Mouse (Mus musculus): ENCODE data around the gene Il17rd. TPM values are rescaled to one million over a fixed set of nuclear protein-coding genes. Genes with fewer than 3 reads are reported as not detected.

Gene Il17rd
- polyA plus RNA-seq (2014; fragmentation: Nextera tagmentation; extraction: Ambion mirVana): 0.69 and 0.80 TPM in 2 replicates

- DNase-seq (ENCODE audit: low spot score) (peak; percentile 80), ATAC-seq (replicated peaks; ENCODE audit: low FRiP score) (peak; percentile 77)
- H3K9ac ChIP-seq (ENCODE audit: low read depth, low read length): peak within 1 kb of the TSS; percentile 66
- H3K27me3 ChIP-seq (replicated peaks; ENCODE audit: control insufficient read depth, insufficient read depth, low read length): peaks cover 47% of the 10 kb centered on the region
- peaks cover 3% of the 10 kb centered on the region; the same call in 1 of the 2 replicates for H3K4me1 ChIP-seq (replicated peaks; ENCODE audit: control insufficient read depth, insufficient read depth, low read length)
- H3K27ac ChIP-seq (ENCODE audit: low read depth, low read length): no peak within 1 kb of the TSS; the same call in 1 of the 2 replicates
- peak within 1 kb of the TSS; percentile 98 for H3K4me2 ChIP-seq
- no peaks in the 10 kb centered on the region for H3K36me3 ChIP-seq (ENCODE audit: control insufficient read depth, insufficient read depth, low read length)
- WGBS: under 1% methylated on average over 29 of the region's 29 CpGs
- H3K9me3 ChIP-seq (ENCODE audit: control insufficient read depth, low read length): no peaks in the 10 kb centered on the region
- peak within 1 kb of the TSS; percentile 76 for H3K4me3 ChIP-seq (ENCODE audit: low read depth, low read length)
These were observed at the start of gene Il17rd for GRCm38 (mm10) chr14:27038783-27039182. TSS of gene Il17rd (plus strand) at chr14:27038941.

- no peak for ATAC-seq (replicated peaks; ENCODE audit: low FRiP score)
- no peak overlapping the region for H3K27ac ChIP-seq (ENCODE audit: low read depth, low read length)
- no peaks in the 10 kb centered on the region for H3K9me3 ChIP-seq (ENCODE audit: control insufficient read depth, low read length)
- DNase-seq (ENCODE audit: low spot score): no peak
- H3K4me2 ChIP-seq: no peak overlapping the region
- no peak overlapping the region for H3K4me3 ChIP-seq (ENCODE audit: low read depth, low read length)
- H3K4me1 ChIP-seq (replicated peaks; ENCODE audit: control insufficient read depth, insufficient read depth, low read length): peaks cover 9% of the 10 kb centered on the region
- H3K36me3 ChIP-seq (ENCODE audit: control insufficient read depth, insufficient read depth, low read length): no peaks in the 10 kb centered on the region
- WGBS: 77% methylated on average over 18 of the region's 18 CpGs
- no peaks in the 10 kb centered on the region for H3K27me3 ChIP-seq (replicated peaks; ENCODE audit: control insufficient read depth, insufficient read depth, low read length)
- H3K9ac ChIP-seq (ENCODE audit: low read depth, low read length): no peak overlapping the region
These were observed 47.1 kb upstream of the Il17rd start for GRCm38 (mm10) chr14:26991622-26992021.

GRCm38 (mm10) chr14:26993427-26993826, 45.3 kb upstream of the Il17rd start:
- H3K4me2 ChIP-seq: no peak overlapping the region
- peaks cover 9% of the 10 kb centered on the region for H3K4me1 ChIP-seq (replicated peaks; ENCODE audit: control insufficient read depth, insufficient read depth, low read length)
- DNase-seq (ENCODE audit: low spot score) (no peak), ATAC-seq (replicated peaks; ENCODE audit: low FRiP score) (no peak)
- H3K27ac ChIP-seq (ENCODE audit: low read depth, low read length): no peak overlapping the region
- H3K9ac ChIP-seq (ENCODE audit: low read depth, low read length): no peak overlapping the region
- no peaks in the 10 kb centered on the region for H3K9me3 ChIP-seq (ENCODE audit: control insufficient read depth, low read length)
- H3K4me3 ChIP-seq (ENCODE audit: low read depth, low read length): no peak overlapping the region
- 57% methylated on average over 3 of the region's 3 CpGs for WGBS
- no peaks in the 10 kb centered on the region for H3K36me3 ChIP-seq (ENCODE audit: control insufficient read depth, insufficient read depth, low read length)
- no peaks in the 10 kb centered on the region for H3K27me3 ChIP-seq (replicated peaks; ENCODE audit: control insufficient read depth, insufficient read depth, low read length)

- ATAC-seq (replicated peaks; ENCODE audit: low FRiP score): peak; percentile 74
- Histone ChIP-seq H3K9ac (ENCODE audit: low read depth, low read length) (peak within 1 kb of the TSS; percentile 40; the same call in 1 of the 2 replicates), H3K27me3 (replicated peaks; ENCODE audit: control insufficient read depth, insufficient read depth, low read length) (no peaks in the 10 kb centered on the region), H3K4me2 (peak within 1 kb of the TSS; percentile 71), H3K9me3 (ENCODE audit: control insufficient read depth, low read length) (no peaks in the 10 kb centered on the region), H3K27ac (ENCODE audit: low read depth, low read length) (peak within 1 kb of the TSS; percentile 19; the same call in 1 of the 2 replicates), H3K4me1 (replicated peaks; ENCODE audit: control insufficient read depth, insufficient read depth, low read length) (peaks cover 9% of the 10 kb centered on the region), H3K4me3 (ENCODE audit: low read depth, low read length) (peak within 1 kb of the TSS; percentile 44), H3K36me3 (ENCODE audit: control insufficient read depth, insufficient read depth, low read length) (no peaks in the 10 kb centered on the region)
- DNase-seq (ENCODE audit: low spot score): peak; percentile 67
- 4% methylated on average over 16 of the region's 16 CpGs for WGBS
These were observed 44.5 kb upstream of the Il17rd start, which contains the start of gene Hesx1 for GRCm38 (mm10) chr14:26994211-26994741. TSS of gene Hesx1 (plus strand) at chr14:26994416.

GRCm38 (mm10) chr14:26996257-26996656, 42.5 kb upstream of the Il17rd start:
- no peaks in the 10 kb centered on the region for H3K27me3 ChIP-seq (replicated peaks; ENCODE audit: control insufficient read depth, insufficient read depth, low read length)
- no peak overlapping the region for H3K4me3 ChIP-seq (ENCODE audit: low read depth, low read length)
- peaks cover 9% of the 10 kb centered on the region for H3K4me1 ChIP-seq (replicated peaks; ENCODE audit: control insufficient read depth, insufficient read depth, low read length)
- H3K36me3 ChIP-seq (ENCODE audit: control insufficient read depth, insufficient read depth, low read length): no peaks in the 10 kb centered on the region
- H3K27ac ChIP-seq (ENCODE audit: low read depth, low read length): no peak overlapping the region
- H3K4me2 ChIP-seq: no peak overlapping the region
- H3K9me3 ChIP-seq (ENCODE audit: control insufficient read depth, low read length): no peaks in the 10 kb centered on the region
- ATAC-seq (replicated peaks; ENCODE audit: low FRiP score) (no peak), DNase-seq (ENCODE audit: low spot score) (no peak)
- no peak overlapping the region for H3K9ac ChIP-seq (ENCODE audit: low read depth, low read length)

GRCm38 (mm10) chr14:27000386-27000785, 38.4 kb upstream of the Il17rd start:
- Histone ChIP-seq H3K36me3 (ENCODE audit: control insufficient read depth, insufficient read depth, low read length) (no peaks in the 10 kb centered on the region), H3K27me3 (replicated peaks; ENCODE audit: control insufficient read depth, insufficient read depth, low read length) (no peaks in the 10 kb centered on the region), H3K27ac (ENCODE audit: low read depth, low read length) (no peak overlapping the region), H3K9me3 (ENCODE audit: control insufficient read depth, low read length) (no peaks in the 10 kb centered on the region), H3K4me2 (peak overlapping the region; percentile 52), H3K4me1 (replicated peaks; ENCODE audit: control insufficient read depth, insufficient read depth, low read length) (no peaks in the 10 kb centered on the region), H3K4me3 (ENCODE audit: low read depth, low read length) (peak overlapping the region; percentile 46), H3K9ac (ENCODE audit: low read depth, low read length) (peak overlapping the region; percentile 59)
- ATAC-seq (replicated peaks; ENCODE audit: low FRiP score) (peak; percentile 91), DNase-seq (ENCODE audit: low spot score) (peak; percentile 51)
- WGBS: 5% methylated on average over 11 of the region's 11 CpGs

GRCm38 (mm10) chr14:27004906-27005305, 33.8 kb upstream of the Il17rd start:
- H3K9ac ChIP-seq (ENCODE audit: low read depth, low read length): no peak overlapping the region
- H3K4me3 ChIP-seq (ENCODE audit: low read depth, low read length): no peak overlapping the region
- H3K4me2 ChIP-seq: no peak overlapping the region
- no peak for ATAC-seq (replicated peaks; ENCODE audit: low FRiP score)
- no peak overlapping the region for H3K27ac ChIP-seq (ENCODE audit: low read depth, low read length)
- H3K4me1 ChIP-seq (replicated peaks; ENCODE audit: control insufficient read depth, insufficient read depth, low read length): no peaks in the 10 kb centered on the region
- H3K27me3 ChIP-seq (replicated peaks; ENCODE audit: control insufficient read depth, insufficient read depth, low read length): no peaks in the 10 kb centered on the region
- H3K9me3 ChIP-seq (ENCODE audit: control insufficient read depth, low read length): no peaks in the 10 kb centered on the region
- no peak for DNase-seq (ENCODE audit: low spot score)
- 83% methylated on average over 7 of the region's 7 CpGs for WGBS
- H3K36me3 ChIP-seq (ENCODE audit: control insufficient read depth, insufficient read depth, low read length): no peaks in the 10 kb centered on the region

- Histone ChIP-seq H3K36me3 (ENCODE audit: control insufficient read depth, insufficient read depth, low read length) (no peaks in the 10 kb centered on the region), H3K9ac (ENCODE audit: low read depth, low read length) (no peak overlapping the region), H3K9me3 (ENCODE audit: control insufficient read depth, low read length) (no peaks in the 10 kb centered on the region), H3K27ac (ENCODE audit: low read depth, low read length) (no peak overlapping the region), H3K27me3 (replicated peaks; ENCODE audit: control insufficient read depth, insufficient read depth, low read length) (no peaks in the 10 kb centered on the region), H3K4me1 (replicated peaks; ENCODE audit: control insufficient read depth, insufficient read depth, low read length) (no peaks in the 10 kb centered on the region), H3K4me2 (no peak overlapping the region), H3K4me3 (ENCODE audit: low read depth, low read length) (no peak overlapping the region)
- 32% methylated on average over 6 of the region's 6 CpGs for WGBS
- ATAC-seq (replicated peaks; ENCODE audit: low FRiP score) (peak; percentile 34; the same call in 1 of the 2 replicates), DNase-seq (ENCODE audit: low spot score) (no peak)
These were observed 32.8 kb upstream of the Il17rd start for GRCm38 (mm10) chr14:27005937-27006336.

GRCm38 (mm10) chr14:27011561-27011960, 27.2 kb upstream of the Il17rd start:
- Histone ChIP-seq H3K36me3 (ENCODE audit: control insufficient read depth, insufficient read depth, low read length) (no peaks in the 10 kb centered on the region), H3K9me3 (ENCODE audit: control insufficient read depth, low read length) (no peaks in the 10 kb centered on the region), H3K27me3 (replicated peaks; ENCODE audit: control insufficient read depth, insufficient read depth, low read length) (no peaks in the 10 kb centered on the region), H3K9ac (ENCODE audit: low read depth, low read length) (no peak overlapping the region), H3K27ac (ENCODE audit: low read depth, low read length) (no peak overlapping the region), H3K4me1 (replicated peaks; ENCODE audit: control insufficient read depth, insufficient read depth, low read length) (0 out of 2 replicates have a peak, but pooled peaks cover 3% of the 10 kb centered on the region), H3K4me2 (no peak overlapping the region), H3K4me3 (ENCODE audit: low read depth, low read length) (no peak overlapping the region)
- DNase-seq (ENCODE audit: low spot score): no peak
- WGBS: 73% methylated on average over 5 of the region's 5 CpGs
- no peak for ATAC-seq (replicated peaks; ENCODE audit: low FRiP score)
